Mouse (Mus musculus) heart, adult 8-10 months (tissue): Measurements from ENCODE around the gene Ube2d1. TPM values are rescaled to one million over a fixed set of nuclear protein-coding genes. Genes with fewer than 3 reads are reported as not detected.

Source experiments
- DNase-seq: peaks from one replicate; pipeline ENCODE4 v3.0.0; 2022; ENCODE audit warnings: low spot score
- total RNA-seq, 4 experiments: library from RNA; stranded (reverse); gene quantifications; 2 replicates each; pipeline ENCODE4 v1.2.4; 2022

The Ube2d1 gene
- total RNA-seq, 4 experiments from 2014 or later = 44.7 to 54.1 (median 47.0) TPM

DNA sequence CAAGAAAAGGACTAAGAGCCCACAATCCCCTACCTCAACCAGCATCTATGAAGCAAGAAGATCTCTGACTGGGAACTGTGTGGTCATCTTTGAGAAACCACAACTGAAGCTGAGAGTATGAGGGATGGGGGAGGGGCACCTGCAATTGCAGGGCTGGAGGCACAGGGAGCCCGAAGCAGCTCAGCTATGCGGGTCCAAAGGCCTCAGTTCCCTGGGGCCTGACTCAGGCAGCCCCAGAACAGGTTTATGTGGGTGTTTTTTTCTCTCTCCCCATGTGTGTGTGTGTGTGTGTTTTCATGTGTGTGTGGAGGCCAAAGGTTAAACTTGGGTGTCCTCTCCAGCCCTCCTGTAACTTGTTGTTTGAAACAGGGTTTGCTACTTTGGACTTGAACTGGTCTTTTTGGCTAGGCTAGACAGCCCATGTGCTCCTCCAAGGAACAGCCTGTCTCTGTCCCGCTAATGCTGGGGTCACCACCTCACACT is 6.2 kb upstream of the Ube2d1 start:
- no peak for DNase-seq

DNA sequence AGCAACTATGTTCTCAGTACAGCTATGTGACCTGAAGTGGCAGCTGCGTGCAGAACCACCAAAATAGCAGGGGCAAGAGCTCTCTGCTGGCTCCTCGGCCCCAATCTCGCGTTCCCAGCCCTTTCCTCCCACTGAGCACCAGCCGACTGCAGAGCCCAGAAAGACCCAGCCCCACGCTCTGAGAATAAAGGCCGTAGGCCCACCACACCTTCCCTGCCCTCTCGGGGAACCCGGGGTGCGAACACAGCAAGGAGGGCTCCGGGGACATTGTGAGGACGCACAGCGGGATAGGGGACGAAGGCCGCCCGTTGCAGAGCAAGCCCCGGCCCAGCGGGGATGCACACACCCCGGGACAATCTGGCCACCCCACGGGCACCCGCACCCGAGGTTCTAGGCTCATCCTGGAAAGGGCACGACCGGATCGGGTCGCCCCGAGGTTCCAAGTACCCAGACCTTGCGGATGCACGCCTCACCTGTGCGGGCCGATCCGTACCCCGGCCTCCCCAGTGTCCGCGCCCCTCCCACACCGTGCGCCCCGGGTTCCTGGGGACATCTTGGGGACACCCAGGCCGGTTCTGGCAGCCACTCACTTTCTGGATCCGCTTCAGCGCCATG is 444 bp downstream of the Ube2d1 start:
- DNase-seq = peak; percentile 22

GRCm38 (mm10) chr10:71284131-71284510 is 941 bp downstream of the Ube2d1 start:
- DNase-seq = no peak

- no peak for DNase-seq
Observed at GRCm38 (mm10) chr10:71273008-71273739, 11.9 kb downstream of the Ube2d1 start.

DNA sequence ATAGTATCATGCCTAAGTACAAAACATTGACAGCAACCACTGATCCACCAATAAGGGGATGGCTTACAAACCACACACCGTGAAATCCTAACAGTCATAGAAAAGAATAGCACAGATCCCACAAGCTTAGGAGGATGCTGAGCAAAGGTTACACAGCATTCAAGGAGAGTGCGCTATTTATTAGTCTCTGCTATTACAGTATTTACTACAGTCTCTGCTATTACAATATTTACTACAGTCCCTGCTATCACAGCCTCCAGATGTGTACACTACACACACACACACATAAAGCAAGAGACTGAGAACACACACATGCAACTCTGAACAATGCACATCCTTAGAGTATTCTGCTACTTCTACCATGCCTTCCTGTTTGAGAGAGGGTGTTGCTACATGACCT is 17.1 kb downstream of the Ube2d1 start:
- DNase-seq = no peak

- no peak for DNase-seq
Observed at GRCm38 (mm10) chr10:71267511-71267910, 17.6 kb downstream of the Ube2d1 start.

DNA sequence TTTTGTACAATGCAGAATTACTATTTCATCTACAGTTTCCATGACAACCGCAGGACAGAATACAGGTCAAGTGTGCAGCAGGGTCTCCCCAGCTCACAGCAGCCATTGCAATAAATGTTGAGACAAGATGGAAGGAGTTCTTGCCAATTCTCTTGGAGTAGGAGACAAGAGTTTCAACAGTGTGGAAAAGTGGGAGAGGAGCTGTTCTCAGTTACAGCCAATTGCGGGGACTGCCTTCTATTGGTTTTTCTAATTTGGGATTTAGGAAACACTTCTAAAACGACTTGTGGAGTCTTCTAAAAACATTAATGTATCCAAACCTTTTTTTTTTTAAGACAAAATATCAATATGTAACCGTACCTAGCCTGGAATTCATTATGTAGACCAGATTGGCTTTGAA is 20.0 kb downstream of the Ube2d1 start:
- DNase-seq = no peak

DNA sequence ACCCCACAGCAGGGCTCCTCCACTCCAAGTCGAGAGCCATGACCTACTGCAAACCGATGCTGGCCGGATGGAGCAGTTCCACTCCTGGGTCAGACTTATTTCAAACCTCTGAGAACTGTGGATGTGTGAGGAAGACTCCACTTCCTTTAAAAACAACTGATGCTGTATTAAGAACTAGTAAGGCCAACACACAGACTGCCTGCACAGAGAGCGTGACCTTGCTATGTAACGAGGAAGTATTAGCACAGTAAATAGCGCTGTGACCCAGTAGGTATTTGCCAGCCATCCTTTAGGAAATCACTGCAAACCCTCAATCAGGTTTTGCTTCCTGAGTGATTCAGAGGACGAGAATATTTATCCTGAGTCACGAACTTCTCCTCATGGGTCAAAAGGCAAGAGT is 23.4 kb downstream of the Ube2d1 start:
- DNase-seq = no peak

DNA sequence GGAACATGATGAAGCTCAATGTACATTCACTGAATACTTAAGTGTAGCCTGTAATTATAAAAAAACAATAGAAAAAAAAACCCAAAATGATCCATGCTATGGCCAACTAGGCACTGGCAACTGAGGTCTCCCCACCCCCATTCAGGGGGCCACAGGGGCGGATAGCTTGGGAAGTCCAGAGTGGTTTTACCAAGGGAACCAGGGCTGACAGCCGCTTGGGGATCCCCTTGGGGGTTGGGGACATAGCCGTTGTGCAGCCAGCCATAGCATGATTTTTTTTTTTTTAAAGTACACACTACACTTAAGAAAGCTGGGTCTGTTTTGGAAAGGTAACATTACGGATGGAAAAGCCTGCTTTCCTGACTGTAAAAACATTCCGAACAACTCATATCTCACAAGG is 26.1 kb downstream of the Ube2d1 start:
- DNase-seq = no peak

DNA sequence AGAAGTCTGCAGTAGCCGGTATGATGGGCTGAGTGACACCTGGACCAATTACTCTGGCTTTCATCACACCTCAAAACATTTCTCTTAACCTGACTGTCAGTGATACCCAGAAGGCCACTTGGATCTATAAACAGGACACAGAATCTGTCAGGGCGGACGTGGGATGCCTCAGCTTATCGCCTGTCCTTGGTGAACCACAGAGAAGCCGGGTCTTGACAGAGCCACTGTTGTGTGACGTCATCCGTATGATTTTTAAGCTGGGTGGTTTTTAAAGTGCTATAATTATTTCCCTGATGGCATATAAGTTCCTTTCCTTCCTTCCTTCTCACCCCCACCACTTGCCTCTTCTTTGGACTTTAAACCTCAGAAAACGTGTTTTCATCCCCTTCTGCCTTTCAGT is 26.5 kb downstream of the Ube2d1 start:
- no peak for DNase-seq

DNA sequence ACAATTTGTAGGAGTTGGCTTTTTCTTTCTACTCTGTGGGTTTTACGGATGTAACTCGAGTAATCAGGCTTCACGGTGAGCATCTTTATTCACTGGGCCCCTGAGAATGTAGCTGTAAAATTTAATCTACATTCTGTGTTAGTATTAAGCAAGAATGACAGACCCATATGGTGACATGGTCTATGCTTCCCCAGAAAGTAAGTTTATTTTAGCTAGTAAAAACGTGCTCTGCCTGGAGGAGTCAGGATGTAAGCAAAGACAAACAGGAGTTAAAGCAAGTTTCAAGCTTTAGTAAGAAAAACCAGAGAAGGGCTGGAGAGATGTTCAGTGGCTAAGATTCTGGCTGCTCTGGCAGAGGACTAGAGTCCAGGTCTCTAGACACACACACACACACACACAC is 31.9 kb downstream of the Ube2d1 start:
- no peak for DNase-seq

DNA sequence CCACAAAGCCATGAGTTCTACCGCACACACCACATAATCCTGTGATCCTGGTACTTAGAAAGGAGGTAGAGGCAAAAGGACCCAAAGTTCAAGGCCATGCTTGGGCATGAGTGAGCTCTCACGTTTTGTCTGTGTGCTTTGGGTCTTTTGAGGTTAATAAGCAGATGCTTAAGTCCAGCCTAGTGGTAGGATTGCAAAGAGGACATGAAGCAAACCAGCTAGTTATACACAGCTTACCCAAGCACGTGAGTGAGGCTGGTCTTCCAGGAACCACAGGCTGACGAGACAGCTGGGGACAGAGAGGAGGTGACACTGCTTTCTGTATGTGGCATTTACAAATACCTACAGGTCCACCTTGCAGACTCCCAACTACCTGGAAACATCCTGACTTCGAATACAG is 32.6 kb downstream of the Ube2d1 start:
- no peak for DNase-seq

DNA sequence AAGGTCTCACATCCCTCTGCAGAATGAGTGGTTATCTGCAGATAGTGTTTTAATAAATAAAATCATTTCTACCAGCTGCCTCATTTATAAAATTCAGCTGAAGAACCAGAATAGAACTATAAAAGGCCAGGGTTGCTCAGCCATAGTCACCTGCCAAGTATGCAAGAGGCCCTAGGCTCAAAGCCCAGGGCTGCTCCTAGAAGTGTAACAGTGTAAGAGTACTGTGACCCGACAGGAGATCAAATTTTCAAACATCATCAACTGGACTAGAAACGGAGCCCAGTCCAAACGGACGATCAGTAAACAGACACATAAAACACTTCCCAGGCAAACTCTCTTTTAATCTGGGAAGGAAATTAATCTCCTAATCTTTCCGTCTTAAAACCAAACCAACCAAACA is 33.2 kb downstream of the Ube2d1 start:
- DNase-seq = no peak

GRCm38 (mm10) chr10:71251256-71251655 is 33.8 kb downstream of the Ube2d1 start:
- DNase-seq = no peak

- DNase-seq = peak; percentile 41
Observed at GRCm38 (mm10) chr10:71250472-71250871, 34.6 kb downstream of the Ube2d1 start.

DNA sequence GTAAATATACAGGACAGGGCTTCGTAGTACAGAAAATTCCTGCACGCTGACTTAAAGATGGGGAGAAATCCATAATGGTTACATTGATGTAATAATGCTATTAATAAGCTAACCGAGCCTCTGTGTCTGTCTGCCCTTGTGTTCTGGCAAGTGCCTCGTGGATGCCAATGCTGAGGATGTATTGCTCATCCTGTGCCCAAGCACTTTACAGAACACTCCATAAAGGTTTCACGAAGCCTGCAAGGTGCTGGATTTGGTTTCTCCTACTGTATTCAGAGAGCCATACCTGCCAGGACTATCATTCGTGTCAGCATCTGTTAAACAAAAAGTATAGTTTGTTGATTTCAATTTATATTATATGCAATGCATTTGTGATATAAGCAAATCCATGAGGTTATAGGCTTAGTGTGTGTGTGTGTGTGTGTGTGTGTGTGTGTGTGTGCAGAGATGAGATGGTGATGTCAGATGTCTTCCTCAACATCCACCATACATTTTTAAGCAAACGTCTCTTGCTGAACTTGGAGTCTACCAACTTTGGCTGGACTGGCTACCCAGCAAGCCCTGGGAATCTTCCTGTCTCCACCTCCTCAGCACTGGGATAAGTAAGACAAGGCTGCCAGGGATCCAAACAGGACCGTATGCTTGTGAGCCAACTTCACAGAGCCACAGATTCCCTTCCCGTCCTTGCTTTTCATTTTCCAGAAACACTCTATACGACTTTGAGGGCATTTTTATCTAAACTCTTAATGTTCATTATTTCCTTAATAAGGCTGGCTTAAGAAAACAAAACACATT is 35.8 kb downstream of the Ube2d1 start:
- DNase-seq = no peak

- DNase-seq = no peak
Observed at GRCm38 (mm10) chr10:71246956-71247355, 38.1 kb downstream of the Ube2d1 start.

DNA sequence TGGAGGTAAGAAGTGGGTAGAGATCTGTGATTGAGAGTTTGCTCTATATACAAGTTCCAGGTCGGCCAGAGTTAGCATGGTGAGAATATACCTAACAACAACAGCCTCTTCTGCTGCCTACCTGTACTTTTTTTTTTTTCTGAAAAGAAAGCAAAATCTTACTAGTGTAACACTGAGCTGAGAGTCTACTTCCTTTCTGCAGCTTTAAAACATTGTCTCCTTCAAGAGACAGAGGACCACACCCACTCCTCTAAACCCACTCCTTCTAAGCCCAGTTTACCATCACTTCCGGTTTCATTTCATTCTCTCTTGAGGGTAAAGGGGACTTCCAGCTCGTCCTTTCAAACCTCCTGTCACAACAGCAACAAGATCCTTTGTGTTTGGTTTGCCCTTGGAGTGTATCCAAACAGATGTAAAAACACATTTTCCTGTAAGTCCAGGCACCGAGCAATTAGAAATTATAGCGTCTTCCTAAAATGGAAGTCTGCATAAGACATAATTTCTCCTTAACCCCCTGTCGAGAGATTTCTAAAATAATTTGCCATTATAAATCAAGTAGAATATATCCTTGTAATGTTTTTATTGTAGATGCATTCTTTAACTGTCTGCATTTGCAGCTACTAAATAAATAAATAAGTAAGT is 45.5 kb downstream of the Ube2d1 start:
- no peak for DNase-seq

DNA sequence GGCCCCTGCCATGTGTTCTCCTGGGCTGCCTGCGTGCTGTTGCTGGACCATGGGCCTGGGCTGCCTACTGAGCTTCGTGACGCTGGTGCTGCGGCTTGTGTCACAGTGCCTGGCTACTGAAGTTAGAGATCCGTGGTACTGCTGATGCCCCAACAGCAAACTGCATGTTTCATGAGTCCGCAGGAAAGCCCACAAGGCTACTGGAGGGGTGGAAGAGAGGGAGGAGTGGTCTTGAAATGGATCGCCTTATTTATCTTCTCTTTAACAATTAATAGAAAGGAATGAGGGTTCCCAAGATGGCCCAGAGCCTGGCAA is 46.9 kb downstream of the Ube2d1 start, which contains the start of gene Tfam:
TSS of gene Tfam (minus strand) at position 41 of the 315 bp plus-strand sequence.
- no peak for DNase-seq

DNA sequence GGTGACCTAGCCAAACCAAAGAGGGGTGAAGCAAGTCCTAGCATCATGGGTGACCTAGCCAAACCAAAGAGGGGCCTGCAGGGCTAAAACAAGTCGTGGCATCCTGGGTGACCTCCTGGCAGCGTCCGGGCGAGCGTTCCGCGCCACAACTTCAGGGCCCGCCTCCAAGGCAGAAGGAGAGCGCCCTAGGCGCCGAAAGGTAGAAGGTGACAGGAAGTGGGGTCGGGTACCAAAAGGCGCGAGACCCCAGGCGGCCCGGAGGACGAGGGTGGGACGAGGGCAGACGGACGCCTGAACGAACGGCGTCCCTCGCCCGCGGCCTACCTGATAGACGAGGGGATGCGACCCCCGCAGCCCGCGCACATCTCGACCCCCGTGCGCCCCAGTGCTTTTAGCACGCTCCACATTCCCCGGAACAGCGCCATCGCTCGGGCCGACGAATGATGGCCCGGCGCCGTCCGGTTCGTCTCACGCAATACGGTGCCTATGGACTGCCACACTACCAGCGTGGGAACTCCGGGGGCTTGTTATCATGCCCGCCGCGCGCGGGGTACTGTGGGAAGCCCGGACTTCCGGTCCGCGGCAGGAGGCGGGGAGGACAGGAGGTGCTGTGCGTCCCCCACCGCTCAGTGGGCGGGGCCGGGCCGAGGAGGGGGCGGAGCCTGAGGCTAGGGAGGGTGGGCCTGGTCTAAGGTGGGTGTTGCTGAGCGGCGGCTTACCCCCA is 47.4 kb downstream of the Ube2d1 start:
- DNase-seq = peak; percentile 95

DNA sequence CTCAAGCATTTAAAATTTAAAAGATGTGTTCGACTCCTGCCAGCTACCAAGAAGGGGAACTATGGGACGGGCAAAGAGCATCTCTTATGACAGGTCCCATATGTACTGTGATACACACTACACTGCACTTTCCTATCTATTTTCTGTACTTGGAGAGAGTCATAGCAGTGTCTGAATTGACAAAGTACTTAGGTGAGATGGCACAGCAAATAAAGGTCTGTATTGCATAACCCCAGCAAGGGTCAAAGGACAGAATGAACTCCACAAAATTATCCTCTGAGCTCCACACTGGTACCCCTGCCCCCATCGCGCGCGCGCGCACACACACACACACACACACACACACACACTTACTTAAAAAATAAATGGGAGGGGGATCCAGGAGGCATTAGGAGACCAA is 51.0 kb downstream of the Ube2d1 start:
- DNase-seq = no peak

GRCm38 (mm10) chr10:71225894-71226293 is 59.2 kb downstream of the Ube2d1 start:
- peak; percentile 74 for DNase-seq
